Mouse (Mus musculus) bone marrow, adult 2 months (tissue): Measurements from ENCODE around the gene Bco2. TPM values are rescaled to one million over a fixed set of nuclear protein-coding genes. Genes with fewer than 3 reads are reported as not detected.

Source experiments
- H3K27ac ChIP-seq: fragments of 200-500 bp; 2 replicates; pipeline ENCODE4 v1.5.1; 2012; ENCODE audit warnings: low read depth, mild to moderate bottlenecking, control low read depth, inconsistent platforms, low read length; ENCODE audit not compliant: control insufficient read depth, poor library complexity, insufficient read depth
- H3K4me1 ChIP-seq: fragments of 200-500 bp; 2 replicates; pipeline ENCODE4 v1.6.1; 2011; ENCODE audit warnings: low read length; ENCODE audit not compliant: control insufficient read depth, insufficient read depth
- H3K4me3 ChIP-seq: fragments of 200-500 bp; replicated peaks from 2 replicates; pipeline ENCODE3; 2011; ENCODE audit warnings: mild to moderate bottlenecking, low read depth, low read length, control low read depth; ENCODE audit not compliant: control insufficient read depth
- CTCF ChIP-seq: fragments of 200-500 bp; IDR thresholded peaks from 2 replicates; pipeline ENCODE4 v1.5.1; 2011; ENCODE audit warnings: low read length, control low read depth; ENCODE audit not compliant: control insufficient read depth, insufficient read depth
- POLR2A ChIP-seq: fragments of 200-500 bp; IDR thresholded peaks from 2 replicates; pipeline ENCODE4 v1.6.1; 2011; ENCODE audit warnings: low read depth, mild to moderate bottlenecking, control low read depth, low read length, borderline replicate concordance; ENCODE audit not compliant: control insufficient read depth
- WGBS: fragments of 180-500 bp; shearing (Covaris S2); methylation state at CpG from one replicate; pipeline ENCODE4 v1.1.7; 2018; 5-methylcytosine and 5-hydroxymethylcytosine counted together
- polyA plus RNA-seq: library from polyadenylated mRNA; stranded (reverse); fragments of >200 nt; gene quantifications from 2 replicates; pipeline ENCODE4 v1.2.4, GENCODE M21; 2011; ENCODE audit warnings: low replicate concordance; ENCODE audit not compliant: missing spikeins, insufficient read depth, insufficient read length

Bco2 gene
- polyA plus RNA-seq, 1 experiment = 1.9 TPM

DNA sequence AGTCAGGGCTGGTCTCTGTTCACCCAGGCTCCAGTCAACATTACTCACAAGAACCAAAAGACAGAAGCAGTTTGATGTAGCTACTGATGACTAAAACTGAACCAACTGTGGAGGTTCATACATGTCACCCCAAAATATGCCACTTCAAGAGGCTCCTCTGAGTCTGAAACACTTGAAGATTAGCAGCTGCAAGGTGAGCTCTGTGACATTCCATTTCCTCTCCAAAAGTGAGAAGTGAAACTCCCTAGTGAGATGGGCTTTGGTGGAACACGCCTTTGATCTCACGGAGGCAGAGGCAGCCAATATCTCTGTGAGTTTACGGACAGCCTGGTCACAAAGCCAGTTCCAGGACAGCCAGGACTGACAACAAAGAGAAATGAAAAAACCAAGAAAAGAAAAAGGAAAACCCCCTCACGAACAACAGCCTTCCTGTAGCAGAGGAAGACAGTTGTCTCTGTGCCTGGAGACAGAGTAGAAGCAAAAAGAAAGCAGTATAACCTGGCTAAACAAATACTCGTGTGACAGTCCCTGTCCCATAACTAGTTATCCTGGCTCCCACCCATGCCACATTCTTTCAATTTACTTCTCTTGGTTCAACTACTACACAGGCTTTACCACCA lies 7.0 kb downstream of the Bco2 start:
- Histone ChIP-seq H3K4me3 (peak overlapping the region; percentile 28), H3K4me1 (no peaks in the 10 kb centered on the region; the same call in 1 of the 2 replicates), H3K27ac (peak overlapping the region; percentile 42; the same call in 1 of the 2 replicates)
- TF ChIP-seq POLR2A (no peak), CTCF (no peak)
- 11% methylated on average over 5 of the region's 5 CpGs for WGBS

DNA sequence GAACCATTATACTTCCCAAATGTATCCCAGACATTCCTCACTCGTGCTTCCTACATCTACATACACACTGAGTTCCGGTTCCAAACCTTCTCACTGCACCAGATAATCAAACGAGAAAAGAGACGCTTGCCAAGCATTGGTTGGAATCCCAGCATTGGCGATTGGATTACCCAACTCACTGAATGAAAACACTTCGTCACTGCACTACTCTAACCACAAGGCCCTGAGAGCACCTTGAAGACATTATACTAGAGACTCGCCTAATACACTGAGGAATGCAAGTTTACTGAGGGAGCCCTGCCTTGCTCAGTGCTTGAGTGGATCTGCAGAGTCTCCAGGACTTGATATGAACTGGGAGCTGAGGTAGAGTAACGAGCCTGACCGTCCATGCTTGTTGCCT lies 12.6 kb downstream of the Bco2 start:
- H3K4me1 ChIP-seq = no peaks in the 10 kb centered on the region; the same call in 1 of the 2 replicates
- no peak overlapping the region for H3K4me3 ChIP-seq
- TF ChIP-seq CTCF = no peak
- no peak for TF ChIP-seq POLR2A
- no peak overlapping the region for H3K27ac ChIP-seq
- 72% methylated on average over 9 of the region's 9 CpGs for WGBS

DNA sequence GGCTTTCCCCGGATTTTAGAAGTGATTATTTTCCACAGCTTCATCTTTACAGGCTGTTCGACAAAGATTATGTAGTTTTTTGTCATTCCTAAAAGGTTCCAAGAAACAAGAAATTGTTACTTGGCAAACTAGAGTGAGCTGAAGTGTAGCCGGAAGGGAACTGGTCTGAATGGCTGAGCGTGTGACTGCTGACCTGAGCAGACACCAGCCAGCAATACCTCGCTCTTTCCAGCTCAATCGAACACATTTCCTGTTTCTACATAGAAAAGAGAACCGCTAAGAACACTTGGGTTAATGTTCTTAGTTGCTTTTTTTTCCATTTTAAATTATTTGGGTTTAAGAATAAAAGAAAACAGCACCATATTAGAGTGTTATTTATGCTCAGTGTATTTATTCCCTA lies 14.8 kb downstream of the Bco2 start:
- H3K27ac ChIP-seq = no peak overlapping the region
- 10% methylated on average over 7 of the region's 7 CpGs for WGBS

DNA sequence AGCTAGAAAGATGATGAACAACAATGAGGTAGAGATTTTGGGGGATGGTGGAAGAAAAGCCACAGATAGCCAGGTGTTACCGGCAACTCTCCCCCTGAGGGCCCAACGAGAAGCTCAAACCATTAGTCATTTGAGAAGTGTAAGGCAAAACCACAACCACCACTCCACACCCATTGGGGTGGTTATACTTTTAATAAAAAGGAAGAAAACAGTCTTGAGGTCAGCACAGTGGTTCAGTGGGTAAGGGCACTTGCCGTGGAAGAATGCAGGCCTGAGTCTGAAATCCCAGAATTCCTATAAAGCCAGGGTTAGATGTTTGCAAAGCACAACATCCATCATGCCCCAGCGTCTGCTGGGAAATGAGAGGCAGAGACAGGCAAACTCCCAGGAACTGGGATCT lies 17.7 kb downstream of the Bco2 start:
- Histone ChIP-seq H3K4me3 (no peak overlapping the region), H3K4me1 (no peaks in the 10 kb centered on the region; the same call in 1 of the 2 replicates), H3K27ac (no peak overlapping the region)
- WGBS = 13% methylated on average over 4 of the region's 4 CpGs
- no peak for TF ChIP-seq POLR2A
- TF ChIP-seq CTCF = no peak

More for the DNA sequence above, 14.8 kb downstream of the Bco2 start:
- TF ChIP-seq POLR2A (no peak), CTCF (no peak)
- Histone ChIP-seq H3K4me3 (no peak overlapping the region), H3K4me1 (no peaks in the 10 kb centered on the region; the same call in 1 of the 2 replicates)

DNA sequence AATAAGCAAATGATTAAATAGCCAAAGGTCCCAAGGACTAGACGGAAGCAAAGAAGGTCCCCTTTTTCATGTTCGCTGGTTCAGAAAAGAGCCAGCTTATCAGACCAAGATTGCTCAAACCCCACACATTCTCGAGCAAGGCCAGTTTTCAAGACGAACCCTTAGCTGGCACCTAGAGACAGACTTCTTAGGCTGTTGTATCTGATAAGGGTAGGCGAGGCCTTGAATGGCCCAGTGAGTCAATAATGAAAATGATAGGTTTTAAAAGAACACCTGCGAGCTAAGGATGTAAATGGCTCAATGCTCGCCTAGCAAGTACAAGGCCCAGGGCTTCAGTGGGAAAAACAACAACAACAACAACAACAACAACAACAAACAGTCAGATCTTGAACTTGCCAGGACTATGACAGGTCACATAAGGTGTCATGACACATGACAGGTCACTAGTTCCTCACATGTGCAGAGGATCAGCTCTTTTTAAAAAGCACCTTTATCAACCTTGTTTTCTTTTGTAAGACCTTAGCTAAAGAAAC lies 18.3 kb downstream of the Bco2 start:
- 48% methylated on average over 7 of the region's 7 CpGs for WGBS
- TF ChIP-seq CTCF = no peak
- TF ChIP-seq POLR2A = no peak
- H3K27ac ChIP-seq = no peak overlapping the region
- H3K4me3 ChIP-seq = no peak overlapping the region
- no peaks in the 10 kb centered on the region; the same call in 1 of the 2 replicates for H3K4me1 ChIP-seq

DNA sequence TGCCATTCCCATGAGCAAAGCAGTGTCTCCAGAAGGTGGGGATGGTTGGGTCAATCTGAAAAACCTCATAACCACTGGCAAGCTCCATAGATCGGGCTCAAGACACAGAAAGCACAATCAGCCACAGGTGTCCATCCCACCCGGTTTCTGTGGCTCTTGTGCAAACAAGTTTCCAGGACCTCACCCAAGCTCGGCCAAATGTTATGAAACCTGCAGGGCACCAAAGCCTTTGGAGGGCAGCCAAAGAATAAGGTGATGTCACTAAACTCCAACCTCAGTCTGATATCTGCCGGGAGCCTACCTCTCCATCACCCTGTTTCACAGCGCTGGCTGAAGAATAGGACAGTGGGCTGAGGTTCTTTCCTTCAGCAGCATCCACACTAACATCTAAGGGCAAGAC lies 19.1 kb downstream of the Bco2 start:
- WGBS = 29% methylated on average over 5 of the region's 5 CpGs
- Histone ChIP-seq H3K4me3 (no peak overlapping the region), H3K27ac (no peak overlapping the region), H3K4me1 (no peaks in the 10 kb centered on the region; the same call in 1 of the 2 replicates)
- TF ChIP-seq CTCF (no peak), POLR2A (no peak)

DNA sequence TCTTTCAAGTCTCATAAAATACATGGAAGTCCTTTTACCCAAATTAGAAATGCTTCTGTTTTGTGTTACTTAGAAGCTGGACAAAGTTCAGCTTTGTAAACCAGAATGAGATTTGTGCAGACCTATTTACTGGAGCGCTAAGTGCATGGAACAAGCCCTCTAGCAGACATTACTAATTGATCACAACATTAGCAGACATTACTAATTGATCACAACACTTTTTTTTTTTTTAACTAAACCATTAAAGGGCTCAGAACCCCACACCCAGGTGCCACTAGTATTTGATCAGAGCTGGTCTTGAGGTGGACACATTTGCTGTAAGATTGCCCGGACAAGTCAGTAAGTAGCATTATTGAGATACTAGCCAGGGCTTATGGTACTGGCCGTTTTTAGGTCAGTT lies 21.2 kb downstream of the Bco2 start:
- no peak overlapping the region; the same call in 1 of the 2 replicates for H3K27ac ChIP-seq
- no peaks in the 10 kb centered on the region; the same call in 1 of the 2 replicates for H3K4me1 ChIP-seq
- TF ChIP-seq CTCF (no peak), POLR2A (no peak)
- WGBS = 50% methylated on average over 3 of the region's 3 CpGs
- no peak overlapping the region for H3K4me3 ChIP-seq

DNA sequence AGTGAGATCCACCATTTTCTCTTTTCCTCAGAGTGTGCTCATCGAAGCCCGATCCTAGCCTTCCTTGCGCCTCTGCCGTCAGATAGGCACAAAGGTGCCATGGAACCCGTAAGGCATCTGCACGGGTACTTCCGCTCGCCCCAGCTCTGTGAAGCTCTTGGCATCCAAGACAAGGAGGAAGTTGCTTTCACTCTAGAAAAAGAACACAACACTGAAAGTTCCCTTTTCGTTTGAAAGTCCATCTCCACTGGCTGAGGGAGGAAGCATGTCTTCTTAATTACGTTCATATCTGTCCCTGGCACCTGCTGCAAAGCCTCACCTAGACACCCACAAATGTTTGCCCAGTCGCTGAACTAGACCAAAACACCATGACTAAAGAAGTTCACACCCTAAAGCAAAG lies 21.7 kb downstream of the Bco2 start:
- Histone ChIP-seq H3K4me1 (no peaks in the 10 kb centered on the region; the same call in 1 of the 2 replicates), H3K27ac (peak overlapping the region; percentile 82), H3K4me3 (peak overlapping the region; percentile 20)
- 0% methylated on average over 11 of the region's 11 CpGs for WGBS
- TF ChIP-seq CTCF = no peak
- 0 out of 2 replicates have a peak, but pooled peaks have one; percentile 44 for TF ChIP-seq POLR2A

DNA sequence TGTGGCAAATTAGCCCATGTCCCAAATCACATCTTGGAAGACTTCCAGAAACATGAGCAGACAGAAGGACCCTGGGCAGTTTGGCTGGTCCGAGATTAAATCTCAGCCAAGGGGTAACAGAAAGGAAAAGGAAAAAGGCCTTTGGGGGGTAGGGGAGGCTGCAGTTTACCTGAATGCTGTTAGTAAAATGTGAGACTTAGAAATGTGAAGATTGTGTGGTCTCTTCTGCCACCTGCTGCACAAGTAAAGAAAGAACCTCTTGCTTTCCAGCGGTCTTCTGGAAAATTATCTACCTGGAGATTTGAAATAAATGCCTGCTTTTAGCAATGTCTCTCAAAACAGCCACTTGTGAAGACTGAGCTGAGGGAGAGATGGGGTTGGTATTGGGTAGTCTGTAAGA lies 24.1 kb downstream of the Bco2 start:
- TF ChIP-seq CTCF (no peak), POLR2A (no peak)
- Histone ChIP-seq H3K4me3 (no peak overlapping the region), H3K4me1 (peaks cover 2% of the 10 kb centered on the region), H3K27ac (no peak overlapping the region)
- 13% methylated on average over 2 of the region's 2 CpGs for WGBS
